Mouse (Mus musculus): ENCODE results near the gene Nxt1. TPM values are rescaled to one million over a fixed set of nuclear protein-coding genes. Genes with fewer than 3 reads are reported as not detected.

The Nxt1 gene
- polyA plus RNA-seq, 1 experiment from 2014 or later, result 131 TPM

- no peak for ATAC-seq (replicated peaks; ENCODE audit: insufficient number of reproducible peaks, low FRiP score, low TSS enrichment, low read depth)
- H3K4me2 ChIP-seq (ENCODE audit: low read depth, low read length), result no peak overlapping the region
- no peaks in the 10 kb centered on the region for H3K27me3 ChIP-seq (ENCODE audit: control insufficient read depth, insufficient read depth, low read length)
- H3K36me3 ChIP-seq (replicated peaks; ENCODE audit: control insufficient read depth, insufficient read depth, low read depth, low read length), result no peaks in the 10 kb centered on the region; the same call in 1 of the 2 replicates
- no peaks in the 10 kb centered on the region for H3K9me3 ChIP-seq (replicated peaks; ENCODE audit: control insufficient read depth, low read length)
- no peak for DNase-seq (ENCODE audit: low spot score)
- H3K4me1 ChIP-seq (ENCODE audit: control insufficient read depth, insufficient read depth, low read length), result no peaks in the 10 kb centered on the region
- no peak overlapping the region for H3K27ac ChIP-seq (replicated peaks; ENCODE audit: low read depth, low read length)
- H3K4me3 ChIP-seq (ENCODE audit: low read depth, low read length), result no peak overlapping the region
- H3K9ac ChIP-seq (replicated peaks; ENCODE audit: low read length), result no peak overlapping the region
- WGBS, result 95% methylated on average over 5 of the region's 5 CpGs
Measured at GRCm38 (mm10) chr2:148690781-148691180, 18.4 kb downstream of the Nxt1 start.

- no peaks in the 10 kb centered on the region for H3K9me3 ChIP-seq (replicated peaks; ENCODE audit: control insufficient read depth, low read length)
- H3K4me2 ChIP-seq (ENCODE audit: low read depth, low read length), result no peak overlapping the region
- H3K4me1 ChIP-seq (ENCODE audit: control insufficient read depth, insufficient read depth, low read length), result no peaks in the 10 kb centered on the region
- no peak for DNase-seq (ENCODE audit: low spot score)
- no peaks in the 10 kb centered on the region for H3K27me3 ChIP-seq (ENCODE audit: control insufficient read depth, insufficient read depth, low read length)
- no peak overlapping the region for H3K9ac ChIP-seq (replicated peaks; ENCODE audit: low read length)
- 70% methylated on average over 5 of the region's 5 CpGs for WGBS
- no peak for ATAC-seq (replicated peaks; ENCODE audit: insufficient number of reproducible peaks, low FRiP score, low TSS enrichment, low read depth)
- no peaks in the 10 kb centered on the region; the same call in 1 of the 2 replicates for H3K36me3 ChIP-seq (replicated peaks; ENCODE audit: control insufficient read depth, insufficient read depth, low read depth, low read length)
- H3K27ac ChIP-seq (replicated peaks; ENCODE audit: low read depth, low read length), result no peak overlapping the region
- H3K4me3 ChIP-seq (ENCODE audit: low read depth, low read length), result no peak overlapping the region
Measured at GRCm38 (mm10) chr2:148698571-148698970, 26.2 kb downstream of the Nxt1 start.

GRCm38 (mm10) chr2:148706409-148707201, 34.2 kb downstream of the Nxt1 start:
- ATAC-seq (replicated peaks; ENCODE audit: insufficient number of reproducible peaks, low FRiP score, low TSS enrichment, low read depth) (peak; percentile 70; the same call in 1 of the 2 replicates), DNase-seq (ENCODE audit: low spot score) (peak; percentile 74)
- 78% methylated on average over 15 of the region's 15 CpGs for WGBS

GRCm38 (mm10) chr2:148707202-148707530, 34.8 kb downstream of the Nxt1 start:
- Histone ChIP-seq H3K27ac (replicated peaks; ENCODE audit: low read depth, low read length) (no peak overlapping the region), H3K9me3 (replicated peaks; ENCODE audit: control insufficient read depth, low read length) (no peaks in the 10 kb centered on the region), H3K27me3 (ENCODE audit: control insufficient read depth, insufficient read depth, low read length) (no peaks in the 10 kb centered on the region), H3K9ac (replicated peaks; ENCODE audit: low read length) (no peak overlapping the region), H3K4me1 (ENCODE audit: control insufficient read depth, insufficient read depth, low read length) (no peaks in the 10 kb centered on the region), H3K36me3 (replicated peaks; ENCODE audit: control insufficient read depth, insufficient read depth, low read depth, low read length) (no peaks in the 10 kb centered on the region; the same call in 1 of the 2 replicates), H3K4me2 (ENCODE audit: low read depth, low read length) (no peak overlapping the region), H3K4me3 (ENCODE audit: low read depth, low read length) (no peak overlapping the region)
- ATAC-seq (replicated peaks; ENCODE audit: insufficient number of reproducible peaks, low FRiP score, low TSS enrichment, low read depth) (no peak), DNase-seq (ENCODE audit: low spot score) (no peak)
- WGBS, result 78% methylated on average over 6 of the region's 6 CpGs

More at GRCm38 (mm10) chr2:148706409-148707201, 34.2 kb downstream of the Nxt1 start:
- no peaks in the 10 kb centered on the region for H3K27me3 ChIP-seq (ENCODE audit: control insufficient read depth, insufficient read depth, low read length)
- H3K9ac ChIP-seq (replicated peaks; ENCODE audit: low read length), result no peak overlapping the region
- H3K36me3 ChIP-seq (replicated peaks; ENCODE audit: control insufficient read depth, insufficient read depth, low read depth, low read length), result no peaks in the 10 kb centered on the region; the same call in 1 of the 2 replicates
- no peak overlapping the region for H3K4me2 ChIP-seq (ENCODE audit: low read depth, low read length)
- no peaks in the 10 kb centered on the region for H3K9me3 ChIP-seq (replicated peaks; ENCODE audit: control insufficient read depth, low read length)
- no peaks in the 10 kb centered on the region for H3K4me1 ChIP-seq (ENCODE audit: control insufficient read depth, insufficient read depth, low read length)
- H3K27ac ChIP-seq (replicated peaks; ENCODE audit: low read depth, low read length), result no peak overlapping the region
- no peak overlapping the region for H3K4me3 ChIP-seq (ENCODE audit: low read depth, low read length)

GRCm38 (mm10) chr2:148712326-148712725, 39.9 kb downstream of the Nxt1 start:
- Histone ChIP-seq H3K9me3 (replicated peaks; ENCODE audit: control insufficient read depth, low read length) (no peaks in the 10 kb centered on the region), H3K4me3 (ENCODE audit: low read depth, low read length) (no peak overlapping the region), H3K36me3 (replicated peaks; ENCODE audit: control insufficient read depth, insufficient read depth, low read depth, low read length) (no peaks in the 10 kb centered on the region; the same call in 1 of the 2 replicates), H3K4me2 (ENCODE audit: low read depth, low read length) (no peak overlapping the region), H3K9ac (replicated peaks; ENCODE audit: low read length) (no peak overlapping the region), H3K27ac (replicated peaks; ENCODE audit: low read depth, low read length) (no peak overlapping the region), H3K27me3 (ENCODE audit: control insufficient read depth, insufficient read depth, low read length) (no peaks in the 10 kb centered on the region), H3K4me1 (ENCODE audit: control insufficient read depth, insufficient read depth, low read length) (no peaks in the 10 kb centered on the region)
- no peak for DNase-seq (ENCODE audit: low spot score)
- no peak for ATAC-seq (replicated peaks; ENCODE audit: insufficient number of reproducible peaks, low FRiP score, low TSS enrichment, low read depth)
- 82% methylated on average over 3 of the region's 3 CpGs for WGBS

GRCm38 (mm10) chr2:148717072-148717471, 44.7 kb downstream of the Nxt1 start:
- no peak overlapping the region for H3K4me2 ChIP-seq (ENCODE audit: low read depth, low read length)
- H3K27ac ChIP-seq (replicated peaks; ENCODE audit: low read depth, low read length), result no peak overlapping the region
- H3K36me3 ChIP-seq (replicated peaks; ENCODE audit: control insufficient read depth, insufficient read depth, low read depth, low read length), result no peaks in the 10 kb centered on the region
- WGBS, result 76% methylated on average over 2 of the region's 2 CpGs
- no peaks in the 10 kb centered on the region for H3K9me3 ChIP-seq (replicated peaks; ENCODE audit: control insufficient read depth, low read length)
- no peaks in the 10 kb centered on the region for H3K27me3 ChIP-seq (ENCODE audit: control insufficient read depth, insufficient read depth, low read length)
- H3K4me3 ChIP-seq (ENCODE audit: low read depth, low read length), result no peak overlapping the region
- no peaks in the 10 kb centered on the region for H3K4me1 ChIP-seq (ENCODE audit: control insufficient read depth, insufficient read depth, low read length)
- ATAC-seq (replicated peaks; ENCODE audit: insufficient number of reproducible peaks, low FRiP score, low TSS enrichment, low read depth) (no peak), DNase-seq (ENCODE audit: low spot score) (no peak)
- H3K9ac ChIP-seq (replicated peaks; ENCODE audit: low read length), result no peak overlapping the region

GRCm38 (mm10) chr2:148719271-148719995, 47.0 kb downstream of the Nxt1 start:
- no peaks in the 10 kb centered on the region for H3K9me3 ChIP-seq (replicated peaks; ENCODE audit: control insufficient read depth, low read length)
- 77% methylated on average over 2 of the region's 2 CpGs for WGBS
- DNase-seq (ENCODE audit: low spot score), result no peak

More at GRCm38 (mm10) chr2:148719271-148719995, 47.0 kb downstream of the Nxt1 start:
- Histone ChIP-seq H3K9ac (replicated peaks; ENCODE audit: low read length) (no peak overlapping the region), H3K36me3 (replicated peaks; ENCODE audit: control insufficient read depth, insufficient read depth, low read depth, low read length) (no peaks in the 10 kb centered on the region), H3K4me3 (ENCODE audit: low read depth, low read length) (no peak overlapping the region), H3K27me3 (ENCODE audit: control insufficient read depth, insufficient read depth, low read length) (no peaks in the 10 kb centered on the region), H3K4me2 (ENCODE audit: low read depth, low read length) (no peak overlapping the region), H3K4me1 (ENCODE audit: control insufficient read depth, insufficient read depth, low read length) (no peaks in the 10 kb centered on the region), H3K27ac (replicated peaks; ENCODE audit: low read depth, low read length) (no peak overlapping the region)
- no peak for ATAC-seq (replicated peaks; ENCODE audit: insufficient number of reproducible peaks, low FRiP score, low TSS enrichment, low read depth)

All from embryonic facial prominence, embryonic 11.5 days (tissue).